Mouse (Mus musculus) bone marrow, adult 2 months (tissue): ENCODE measurements around the gene Tcte3.

ENCODE experiments used
- CTCF ChIP-seq: fragments of 200-500 bp; IDR thresholded peaks from 2 replicates; pipeline ENCODE4 v1.5.1; 2011; ENCODE audit warnings: low read length, control low read depth; ENCODE audit not compliant: control insufficient read depth, insufficient read depth
- POLR2A ChIP-seq: fragments of 200-500 bp; IDR thresholded peaks from 2 replicates; pipeline ENCODE4 v1.6.1; 2011; ENCODE audit warnings: low read depth, mild to moderate bottlenecking, control low read depth, low read length, borderline replicate concordance; ENCODE audit not compliant: control insufficient read depth

DNA sequence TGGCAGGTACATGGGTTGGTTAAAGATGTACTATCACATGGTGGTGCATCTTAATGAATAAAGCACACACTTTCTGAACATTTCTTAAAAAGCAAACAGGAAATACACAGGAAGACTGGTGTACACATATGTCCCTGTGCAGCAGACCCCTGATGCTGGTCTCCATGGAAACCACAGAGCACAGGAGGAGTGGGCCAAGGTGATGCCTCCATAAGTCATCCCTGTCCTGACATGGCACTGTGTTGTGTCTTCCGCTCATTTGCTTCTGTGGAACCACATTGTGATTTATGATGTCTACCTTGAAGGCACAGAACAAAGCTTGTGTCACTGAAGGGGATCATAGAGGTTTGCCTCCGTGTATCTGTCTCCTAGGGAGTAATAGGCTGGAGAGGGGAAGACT, 30.9 kb upstream of the Tcte3 start:
- TF ChIP-seq CTCF (no peak), POLR2A (no peak)
